Mouse (Mus musculus): ENCODE results near the gene Ppie.
"Not testable (repeated sequence)": the region's sequence is repeated elsewhere in the genome, so short reads cannot be mapped to it uniquely, and the experiment has no call there.

The Ppie gene

DNA sequence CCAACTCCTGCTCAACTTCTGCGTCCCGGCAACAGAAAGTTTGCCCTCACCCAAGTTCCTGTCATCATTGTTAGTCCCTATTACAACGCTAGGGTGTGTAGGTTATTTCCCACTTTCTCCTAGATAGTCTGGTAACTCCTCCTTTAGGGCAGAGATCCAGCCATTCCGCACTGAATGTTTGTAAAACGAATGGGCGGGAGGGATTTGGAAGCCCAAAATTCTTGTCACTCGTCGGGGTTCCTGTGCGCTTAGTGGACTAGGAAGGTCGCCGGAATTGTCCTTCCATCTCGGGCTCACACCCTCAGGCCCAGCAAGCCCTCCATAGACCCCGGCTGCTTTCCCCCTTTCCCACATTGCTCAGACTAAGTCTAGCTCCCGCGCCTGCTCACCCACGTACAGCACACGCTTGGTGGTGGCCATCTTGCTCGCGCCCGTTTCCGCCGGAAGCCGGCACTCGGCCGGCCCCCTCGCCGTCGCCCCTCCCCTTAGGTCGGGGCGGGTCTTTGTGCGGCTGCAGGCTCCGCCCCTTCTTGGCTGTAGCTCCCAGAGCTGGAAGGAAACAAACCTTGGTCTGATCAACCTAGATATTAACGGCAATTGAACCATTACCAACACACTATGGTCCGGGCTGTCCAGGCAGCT lies at the start of gene Ppie:
Ppie (minus strand) TSS at position 439 of the 642 bp plus-strand sequence.
- DNase-seq = peak; percentile 76 to 84

DNA sequence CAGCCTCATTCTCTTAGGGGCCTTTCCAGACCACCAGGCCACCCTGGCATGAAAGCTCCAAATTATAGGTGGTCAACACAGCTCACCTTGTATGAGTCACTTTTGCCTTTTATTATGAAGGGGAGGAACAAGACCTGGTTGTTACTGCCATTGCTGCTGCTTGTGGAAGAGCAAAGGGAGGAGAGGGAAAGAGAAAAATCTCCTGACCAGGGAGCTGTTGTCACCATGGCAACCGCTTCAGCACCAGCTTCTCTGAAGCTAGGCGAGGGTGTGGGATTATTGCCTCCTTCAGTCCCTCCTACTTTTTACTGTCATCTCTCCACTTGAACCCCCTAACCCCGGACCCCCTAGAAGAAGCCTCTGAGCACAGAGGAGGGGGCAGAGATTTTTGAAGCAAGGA lies 45.1 kb upstream of the Ppie start:
- DNase-seq = no peak

DNA sequence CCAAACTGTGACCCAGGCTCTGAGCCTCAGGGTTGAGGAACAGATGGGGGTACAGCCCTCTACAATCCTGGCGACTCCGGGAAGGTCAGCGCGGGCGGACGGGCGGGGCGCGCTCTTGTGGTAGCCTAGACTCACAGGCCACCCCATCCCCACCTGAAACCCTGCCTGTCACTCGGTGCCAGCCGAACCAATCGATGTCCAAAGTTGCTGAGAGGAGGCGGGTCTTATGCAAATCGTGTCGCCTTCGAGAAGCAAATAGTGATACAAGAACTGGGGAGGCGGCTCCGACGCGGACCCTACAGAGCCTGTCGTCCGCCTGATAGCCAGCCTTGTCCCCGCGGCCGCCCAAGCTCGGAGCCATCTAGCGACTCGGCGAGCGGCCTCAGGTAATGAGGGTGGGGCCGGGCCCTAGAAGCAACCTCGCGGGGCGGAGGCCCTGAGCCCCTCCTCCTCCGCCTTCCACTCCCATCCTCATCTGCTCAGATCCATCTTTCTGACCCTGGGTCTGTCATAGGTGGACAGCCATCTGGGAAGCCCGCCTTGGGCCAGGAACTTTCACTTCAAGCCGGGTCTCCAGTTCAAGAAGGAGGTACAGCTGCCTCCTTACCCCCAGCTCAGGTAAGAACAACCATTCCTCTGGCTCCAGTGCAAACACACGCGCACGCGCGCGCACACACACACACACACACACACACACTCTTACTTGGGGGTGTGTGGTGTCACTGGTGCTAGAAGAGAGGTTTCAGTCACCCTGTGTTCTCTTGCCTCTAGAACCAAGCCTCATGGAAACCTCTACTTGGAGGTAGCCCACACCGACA lies 43.7 kb upstream of the Ppie start:
- DNase-seq = peak; percentile 88 to 94

- DNase-seq = peak; percentile 47 to 62
Observed at GRCm38 (mm10) chr4:123182328-123183238, 42.8 kb upstream of the Ppie start, which contains the start of gene Hpcal4. Gene Hpcal4 (plus strand): TSS chr4:123183227.

DNA sequence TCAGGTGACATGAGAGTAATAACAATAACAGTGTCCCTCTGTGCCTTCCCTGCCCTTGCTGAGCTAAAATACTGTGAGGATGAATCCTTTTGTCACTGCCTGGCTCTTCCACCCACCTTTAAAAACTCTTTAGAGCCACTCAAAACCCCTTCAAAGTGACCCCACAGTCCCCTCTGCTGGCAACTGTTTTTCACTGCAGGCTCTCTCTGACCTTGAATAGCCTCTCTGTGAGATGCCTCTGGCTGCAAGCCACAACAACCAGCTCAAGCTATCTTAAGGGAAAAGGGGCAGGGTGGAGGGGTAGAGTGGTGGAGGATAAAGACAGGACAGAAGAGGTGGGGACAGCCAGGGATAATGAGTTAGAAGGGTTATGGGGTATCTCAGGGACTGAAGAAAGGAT lies 32.1 kb upstream of the Ppie start:
- DNase-seq = no peak

GRCm38 (mm10) chr4:123164157-123164556 lies 24.4 kb upstream of the Ppie start:
- DNase-seq = no peak

- DNase-seq = no peak
Observed at GRCm38 (mm10) chr4:123162305-123162917, 22.7 kb upstream of the Ppie start.

- DNase-seq = not testable (repeated sequence)
Observed at GRCm38 (mm10) chr4:123161251-123161650, 21.5 kb upstream of the Ppie start.

- no peak for DNase-seq
Observed at GRCm38 (mm10) chr4:123160571-123160970, 20.8 kb upstream of the Ppie start.

DNA sequence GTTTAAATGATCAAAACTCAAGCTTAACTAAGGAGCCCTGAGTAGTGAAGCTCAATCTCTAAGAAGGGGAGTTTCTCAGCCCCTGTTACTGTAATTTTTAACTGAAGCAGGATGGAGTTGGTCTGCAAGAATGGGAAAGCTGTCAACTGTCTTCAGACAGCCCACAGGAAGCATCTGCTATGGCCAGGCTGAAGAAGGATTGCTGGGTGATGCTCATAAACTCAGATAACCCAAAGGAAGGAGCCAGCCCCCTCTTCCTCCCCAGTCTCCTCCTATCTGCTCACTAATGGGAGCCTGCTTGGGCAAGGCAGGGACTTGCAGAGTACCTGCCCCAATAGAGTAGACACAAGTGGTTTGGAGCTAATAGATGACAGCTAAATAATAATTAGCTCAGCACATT lies 16.1 kb upstream of the Ppie start:
- no peak for DNase-seq

- no peak for DNase-seq
Observed at GRCm38 (mm10) chr4:123155427-123155826, 15.7 kb upstream of the Ppie start.

DNA sequence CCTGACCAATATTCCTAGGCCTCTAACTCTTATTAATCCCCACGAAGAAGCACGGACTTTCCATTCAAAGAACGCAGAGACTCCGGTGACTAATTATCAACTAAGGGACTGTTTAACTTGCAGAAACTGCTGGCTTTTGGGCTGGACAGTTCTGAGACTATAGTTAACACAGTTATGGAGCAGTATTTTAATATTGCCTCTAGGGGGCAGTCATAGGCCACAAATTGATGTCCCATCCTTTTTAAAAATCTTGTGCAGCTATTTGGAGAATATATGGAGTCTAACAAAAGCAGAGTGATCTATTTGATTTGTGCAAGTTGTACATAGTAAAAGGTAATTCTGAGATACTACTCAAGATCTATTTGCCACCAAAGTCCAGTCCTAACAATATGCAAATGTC lies 15.3 kb upstream of the Ppie start:
- peak; percentile 27 to 49 for DNase-seq

GRCm38 (mm10) chr4:123152976-123153375 lies 13.2 kb upstream of the Ppie start:
- DNase-seq = no peak

GRCm38 (mm10) chr4:123152003-123152402 lies 12.3 kb upstream of the Ppie start:
- no peak for DNase-seq

- no peak for DNase-seq
Observed at GRCm38 (mm10) chr4:123147446-123148150, 7.8 kb upstream of the Ppie start.

DNA sequence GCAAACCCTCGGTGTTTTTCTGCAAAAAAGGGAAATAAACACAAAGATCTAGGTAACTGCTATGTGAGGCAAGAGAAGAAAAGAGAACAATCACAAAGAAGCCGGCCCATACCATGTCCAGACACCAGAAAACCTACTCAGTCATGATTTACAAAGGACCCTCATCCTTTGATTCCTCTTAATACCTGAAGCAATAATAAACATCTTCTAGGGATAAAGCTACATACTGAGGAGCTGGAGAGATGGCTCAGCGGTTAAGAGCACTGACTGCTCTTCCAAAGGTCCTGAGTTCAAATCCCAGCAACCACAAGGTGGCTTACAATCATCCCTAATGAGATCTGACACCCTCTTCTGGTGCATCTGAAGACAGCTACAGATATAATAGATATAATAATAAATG lies 2.2 kb downstream of the Ppie start:
- no peak for DNase-seq

DNA sequence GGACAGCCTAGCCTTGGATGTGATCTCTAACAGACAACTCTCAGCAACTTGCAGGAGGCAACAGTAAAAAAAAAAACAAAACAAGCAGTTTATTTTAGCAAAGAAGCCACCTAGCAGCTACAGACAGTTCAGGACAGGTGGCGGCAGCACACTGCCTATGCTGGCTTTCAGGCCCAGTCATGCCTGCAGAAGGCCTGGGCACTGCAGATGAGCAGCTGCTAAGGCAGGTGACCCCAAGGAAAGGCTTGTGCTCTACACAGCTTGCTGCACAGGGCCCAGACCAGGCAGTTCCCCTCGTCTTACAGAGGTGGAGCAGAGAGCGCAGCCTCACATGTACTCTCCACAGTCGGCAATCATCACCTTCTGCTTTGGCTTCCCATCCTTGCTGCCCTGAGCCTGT lies 12.7 kb downstream of the Ppie start:
- peak; percentile 35 to 41 for DNase-seq

- peak; percentile 53 to 59 for DNase-seq
Observed at GRCm38 (mm10) chr4:123126626-123127025, 13.1 kb downstream of the Ppie start.

- DNase-seq = no peak
Observed at GRCm38 (mm10) chr4:123121286-123121685, 18.5 kb downstream of the Ppie start.

DNA sequence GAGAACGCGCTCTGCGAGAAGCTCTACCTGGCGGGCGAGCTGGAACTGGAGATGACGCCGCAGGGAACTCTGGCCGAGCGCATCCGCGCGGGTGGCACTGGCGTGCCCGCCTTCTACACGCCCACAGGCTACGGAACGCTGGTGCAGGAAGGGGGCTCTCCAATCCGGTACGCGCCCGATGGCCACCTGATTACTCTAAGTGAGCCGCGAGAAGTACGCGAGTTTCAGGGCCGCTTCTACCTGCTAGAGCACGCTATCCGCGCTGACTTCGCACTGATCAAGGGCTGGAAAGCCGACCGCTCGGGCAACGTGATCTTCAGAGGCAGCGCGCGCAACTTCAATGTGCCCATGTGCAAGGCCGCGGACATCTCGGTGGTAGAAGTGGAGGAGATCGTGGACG lies 23.1 kb downstream of the Ppie start:
- DNase-seq = not testable (repeated sequence)

DNA sequence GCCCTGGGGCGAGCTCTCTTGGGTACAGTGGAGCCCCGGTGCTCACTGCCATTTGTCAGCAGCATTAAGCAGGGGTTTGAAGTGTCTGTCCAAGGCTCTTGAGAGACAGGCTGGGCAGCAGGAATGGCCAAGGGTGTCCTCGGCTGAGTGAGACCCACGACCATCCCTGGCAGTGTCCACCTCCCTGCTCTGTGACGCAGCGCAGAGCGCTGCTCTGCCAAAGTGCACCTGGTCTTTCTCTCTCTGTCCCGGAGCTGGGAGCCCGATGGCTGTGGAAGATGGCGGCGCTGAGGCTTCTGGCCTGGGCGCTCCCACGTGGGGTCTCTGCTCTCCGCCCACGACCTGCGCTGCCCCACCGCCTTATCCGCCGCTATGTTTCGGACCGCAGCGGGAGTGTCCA lies 23.7 kb downstream of the Ppie start, which contains the start of gene Oxct2b:
Oxct2b (plus strand) TSS at position 256 of the 400 bp plus-strand sequence.
- no peak for DNase-seq

DNA sequence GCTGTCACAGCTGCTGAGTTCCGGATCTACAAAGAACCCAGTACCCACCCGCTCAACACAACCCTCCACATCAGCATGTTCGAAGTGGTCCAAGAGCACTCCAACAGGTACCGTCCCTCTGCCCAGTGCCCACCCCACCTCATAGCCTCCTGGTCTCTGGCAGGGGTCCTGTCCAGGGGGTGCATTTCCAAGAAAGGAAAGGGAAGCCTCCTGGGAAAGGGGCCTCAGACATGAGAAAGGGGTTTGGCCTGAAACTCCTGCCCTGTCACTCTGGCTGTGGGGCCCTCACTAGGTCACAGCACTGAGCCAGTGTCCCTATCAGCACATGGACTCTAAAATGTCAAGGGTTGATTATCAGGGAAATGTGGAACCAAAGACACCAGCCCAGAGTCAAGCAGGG lies 25.1 kb downstream of the Ppie start:
- not testable (repeated sequence) for DNase-seq
